Mouse (Mus musculus): ENCODE measurements around the gene Reep1. TPM values are rescaled to one million over a fixed set of nuclear protein-coding genes. Genes with fewer than 3 reads are reported as not detected.

The Reep1 gene
- polyA plus RNA-seq, 1 experiment from 2014 or later = 158 TPM

GRCm38 (mm10) chr6:71715006-71715405, 7.6 kb downstream of the Reep1 start:
- no peaks in the 10 kb centered on the region for H3K4me1 ChIP-seq
- no peak overlapping the region for H3K4me2 ChIP-seq (replicated peaks)
- no peak overlapping the region for H3K27ac ChIP-seq
- H3K9me3 ChIP-seq = no peaks in the 10 kb centered on the region
- no peak overlapping the region for H3K4me3 ChIP-seq
- no peaks in the 10 kb centered on the region for H3K27me3 ChIP-seq (replicated peaks)
- no peak for ATAC-seq (ENCODE audit: low FRiP score, low read depth)
- WGBS = 82% methylated on average over 5 of the region's 5 CpGs
- H3K9ac ChIP-seq = no peak overlapping the region
- H3K36me3 ChIP-seq = no peaks in the 10 kb centered on the region

GRCm38 (mm10) chr6:71716434-71716833, 9.1 kb downstream of the Reep1 start:
- Histone ChIP-seq H3K9me3 (no peaks in the 10 kb centered on the region), H3K4me1 (no peaks in the 10 kb centered on the region)
- 0 out of 2 replicates have a peak, but pooled peaks have one; percentile 41 for ATAC-seq (ENCODE audit: low FRiP score, low read depth)

DNA sequence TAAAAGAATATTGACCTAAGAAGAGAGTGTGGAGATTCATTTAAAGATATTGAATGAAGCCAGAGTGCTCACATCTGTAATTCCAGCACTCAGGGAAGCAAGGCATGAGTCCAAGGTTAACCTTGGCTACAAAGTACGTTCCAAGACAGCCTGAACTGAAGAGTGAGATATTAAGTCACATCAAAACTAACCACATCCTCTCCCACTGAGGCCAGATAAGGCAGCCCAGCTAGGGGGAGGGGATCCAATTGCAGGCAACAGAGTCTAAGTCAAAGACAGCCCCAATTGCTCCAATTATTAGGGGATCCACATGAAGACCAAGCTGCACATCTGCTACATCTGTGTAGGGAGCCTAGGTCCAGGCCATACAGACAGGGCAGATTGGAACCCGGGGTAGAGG, 11.0 kb downstream of the Reep1 start:
- no peaks in the 10 kb centered on the region for H3K9me3 ChIP-seq
- H3K27ac ChIP-seq = no peak overlapping the region
- no peak overlapping the region for H3K9ac ChIP-seq
- no peak overlapping the region for H3K4me2 ChIP-seq (replicated peaks)
- 88% methylated on average over 2 of the region's 2 CpGs for WGBS
- H3K4me1 ChIP-seq = peaks cover 17% of the 10 kb centered on the region
- H3K27me3 ChIP-seq (replicated peaks) = no peaks in the 10 kb centered on the region
- no peak for ATAC-seq (ENCODE audit: low FRiP score, low read depth)
- no peaks in the 10 kb centered on the region for H3K36me3 ChIP-seq
- H3K4me3 ChIP-seq = no peak overlapping the region

More at GRCm38 (mm10) chr6:71716434-71716833, 9.1 kb downstream of the Reep1 start:
- Histone ChIP-seq H3K27me3 (replicated peaks) (no peaks in the 10 kb centered on the region), H3K36me3 (no peaks in the 10 kb centered on the region), H3K4me2 (replicated peaks) (no peak overlapping the region), H3K27ac (no peak overlapping the region), H3K9ac (no peak overlapping the region), H3K4me3 (no peak overlapping the region)
- WGBS = 95% methylated on average over 5 of the region's 5 CpGs

DNA sequence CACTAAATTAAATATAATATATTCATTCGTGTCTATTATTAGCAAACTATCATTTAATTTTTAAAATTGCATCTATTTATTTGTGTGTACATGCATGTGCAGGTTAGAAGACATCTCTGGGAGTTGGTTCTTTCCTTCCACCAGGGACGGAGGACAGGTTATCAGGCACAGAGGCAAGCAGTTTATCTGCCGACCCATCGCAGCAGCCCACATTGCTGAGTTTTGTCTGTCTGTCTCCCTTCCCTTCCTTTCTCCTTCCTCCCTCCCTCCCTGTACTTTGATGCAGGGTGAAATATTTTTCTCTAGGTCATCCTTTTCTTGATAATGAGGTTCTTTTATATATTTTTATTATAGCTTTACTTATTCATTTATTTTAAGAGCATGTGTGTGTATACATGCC, 11.9 kb downstream of the Reep1 start:
- no peak overlapping the region for H3K9ac ChIP-seq
- H3K27me3 ChIP-seq (replicated peaks) = no peaks in the 10 kb centered on the region
- H3K9me3 ChIP-seq = no peaks in the 10 kb centered on the region
- 85% methylated on average over 4 of the region's 4 CpGs for WGBS
- H3K27ac ChIP-seq = no peak overlapping the region
- H3K4me2 ChIP-seq (replicated peaks) = no peak overlapping the region
- no peak overlapping the region for H3K4me3 ChIP-seq
- H3K36me3 ChIP-seq = no peaks in the 10 kb centered on the region
- ATAC-seq (ENCODE audit: low FRiP score, low read depth) = no peak
- H3K4me1 ChIP-seq = peaks cover 22% of the 10 kb centered on the region

DNA sequence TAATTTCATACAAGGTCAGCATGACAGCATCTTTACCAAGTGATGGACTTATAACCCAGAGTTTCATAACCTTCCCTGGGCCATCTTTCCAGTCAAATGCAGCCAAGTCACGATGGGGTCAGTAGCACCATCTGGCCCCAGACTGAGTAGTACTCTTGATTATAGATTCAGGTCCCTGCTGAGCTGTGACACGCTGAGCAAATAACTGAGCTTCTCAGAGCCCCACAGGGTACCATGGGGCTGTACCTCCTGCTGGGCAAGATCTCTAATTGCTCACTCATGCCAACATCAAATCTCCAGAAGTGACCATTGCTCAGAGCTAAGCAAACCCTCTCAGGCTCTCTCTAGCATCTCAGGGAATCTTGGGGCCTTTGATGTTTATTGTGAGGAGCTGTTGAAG, 15.6 kb downstream of the Reep1 start:
- ATAC-seq (ENCODE audit: low FRiP score, low read depth) = no peak
- WGBS = 13% methylated on average over 2 of the region's 2 CpGs
- H3K27ac ChIP-seq = no peak overlapping the region

DNA sequence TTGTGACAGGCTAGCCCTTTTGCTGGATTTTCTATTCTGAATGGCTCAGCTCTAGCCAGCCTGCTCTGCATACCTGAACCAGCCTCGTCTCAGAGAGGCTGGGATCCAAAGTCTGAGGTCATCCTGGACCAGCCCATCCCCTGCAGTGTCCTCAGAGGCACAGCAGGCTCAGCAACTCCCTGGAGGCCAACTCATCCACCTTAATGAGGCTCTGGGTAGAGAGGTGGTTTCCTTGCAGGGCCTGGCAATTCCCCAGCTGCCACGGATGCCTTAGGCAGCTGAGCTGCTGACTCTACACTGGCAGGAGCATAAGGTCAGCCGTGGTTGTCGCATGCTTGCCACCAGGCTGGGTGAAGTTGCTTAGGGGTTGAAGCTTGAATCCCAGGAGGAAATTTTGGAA, 16.2 kb downstream of the Reep1 start:
- no peak overlapping the region for H3K9ac ChIP-seq
- ATAC-seq (ENCODE audit: low FRiP score, low read depth) = no peak
- H3K4me1 ChIP-seq = peaks cover 22% of the 10 kb centered on the region
- H3K9me3 ChIP-seq = no peaks in the 10 kb centered on the region
- 49% methylated on average over 4 of the region's 4 CpGs for WGBS
- H3K27ac ChIP-seq = no peak overlapping the region
- no peaks in the 10 kb centered on the region for H3K27me3 ChIP-seq (replicated peaks)
- no peak overlapping the region for H3K4me3 ChIP-seq
- H3K36me3 ChIP-seq = no peaks in the 10 kb centered on the region
- no peak overlapping the region for H3K4me2 ChIP-seq (replicated peaks)

More for the DNA sequence above, 15.6 kb downstream of the Reep1 start:
- H3K9ac ChIP-seq = no peak overlapping the region
- H3K27me3 ChIP-seq (replicated peaks) = no peaks in the 10 kb centered on the region
- no peak overlapping the region for H3K4me2 ChIP-seq (replicated peaks)
- H3K4me3 ChIP-seq = no peak overlapping the region
- peaks cover 22% of the 10 kb centered on the region for H3K4me1 ChIP-seq
- no peaks in the 10 kb centered on the region for H3K9me3 ChIP-seq
- H3K36me3 ChIP-seq = no peaks in the 10 kb centered on the region

DNA sequence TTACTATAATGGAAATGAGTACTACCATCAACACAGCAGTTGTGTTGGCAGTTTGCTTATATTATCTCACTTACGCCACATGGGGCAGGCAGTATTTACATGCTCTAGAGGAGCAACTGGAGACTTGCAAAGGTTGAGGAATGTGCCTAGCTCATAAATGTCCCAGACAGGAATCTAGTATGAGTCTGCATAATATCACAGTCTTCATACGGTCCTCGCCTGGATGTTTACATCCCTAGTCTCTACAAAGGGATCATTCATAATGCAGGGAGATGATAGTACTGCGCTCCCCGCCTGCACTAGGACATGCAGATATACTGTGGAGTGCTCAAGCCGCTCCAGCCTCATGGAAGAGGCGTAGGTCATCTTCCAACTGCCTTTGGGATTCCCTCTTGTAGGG, 19.3 kb downstream of the Reep1 start:
- H3K4me2 ChIP-seq (replicated peaks) = no peak overlapping the region
- no peak for ATAC-seq (ENCODE audit: low FRiP score, low read depth)
- H3K27me3 ChIP-seq (replicated peaks) = no peaks in the 10 kb centered on the region
- H3K9me3 ChIP-seq = no peaks in the 10 kb centered on the region
- 92% methylated on average over 7 of the region's 7 CpGs for WGBS
- H3K27ac ChIP-seq = no peak overlapping the region
- no peak overlapping the region for H3K9ac ChIP-seq
- H3K36me3 ChIP-seq = no peaks in the 10 kb centered on the region
- H3K4me3 ChIP-seq = no peak overlapping the region
- peaks cover 20% of the 10 kb centered on the region for H3K4me1 ChIP-seq

- no peak overlapping the region for H3K27ac ChIP-seq
- H3K9me3 ChIP-seq = no peaks in the 10 kb centered on the region
- H3K9ac ChIP-seq = no peak overlapping the region
- no peak overlapping the region for H3K4me3 ChIP-seq
- 95% methylated on average over 3 of the region's 3 CpGs for WGBS
- H3K27me3 ChIP-seq (replicated peaks) = no peaks in the 10 kb centered on the region
- ATAC-seq (ENCODE audit: low FRiP score, low read depth) = no peak
- no peak overlapping the region for H3K4me2 ChIP-seq (replicated peaks)
- H3K4me1 ChIP-seq = peaks cover 4% of the 10 kb centered on the region
- H3K36me3 ChIP-seq = no peaks in the 10 kb centered on the region
These were observed 20.9 kb downstream of the Reep1 start for GRCm38 (mm10) chr6:71728306-71728705.

GRCm38 (mm10) chr6:71734910-71735599, 27.7 kb downstream of the Reep1 start:
- no peak overlapping the region for H3K9ac ChIP-seq
- no peak overlapping the region for H3K27ac ChIP-seq
- peaks cover 12% of the 10 kb centered on the region; the same call in 1 of the 2 replicates for H3K4me1 ChIP-seq
- 37% methylated on average over 4 of the region's 4 CpGs for WGBS
- no peak overlapping the region for H3K4me3 ChIP-seq
- no peaks in the 10 kb centered on the region for H3K36me3 ChIP-seq
- H3K4me2 ChIP-seq (replicated peaks) = no peak overlapping the region
- no peaks in the 10 kb centered on the region for H3K9me3 ChIP-seq
- ATAC-seq (ENCODE audit: low FRiP score, low read depth) = peak; percentile 17; the same call in 1 of the 2 replicates
- H3K27me3 ChIP-seq (replicated peaks) = no peaks in the 10 kb centered on the region

DNA sequence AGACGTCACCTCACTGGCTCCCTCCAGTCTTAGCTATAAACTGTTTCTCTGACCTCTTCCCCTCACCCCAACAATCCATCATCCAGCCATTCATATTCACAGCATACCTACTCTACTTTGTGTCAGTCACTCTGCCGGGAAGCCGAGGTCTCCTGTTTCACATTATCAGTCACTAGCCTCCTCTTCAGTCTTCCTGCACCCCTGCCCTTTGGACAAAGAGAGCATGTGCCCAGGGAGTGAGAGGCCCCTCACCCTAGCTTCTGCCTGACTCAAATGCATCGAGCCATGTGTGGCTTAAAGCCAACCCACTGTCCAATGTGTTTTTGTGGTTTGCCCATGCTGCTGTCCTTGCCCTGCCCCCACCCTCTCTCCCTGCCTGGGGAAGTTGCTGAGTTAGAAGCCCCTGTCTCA, 28.2 kb downstream of the Reep1 start:
- Histone ChIP-seq H3K9ac (no peak overlapping the region), H3K27me3 (replicated peaks) (no peaks in the 10 kb centered on the region), H3K9me3 (no peaks in the 10 kb centered on the region), H3K27ac (no peak overlapping the region), H3K4me1 (peaks cover 12% of the 10 kb centered on the region; the same call in 1 of the 2 replicates), H3K4me2 (replicated peaks) (no peak overlapping the region), H3K4me3 (no peak overlapping the region), H3K36me3 (no peaks in the 10 kb centered on the region)
- 10% methylated on average over 4 of the region's 4 CpGs for WGBS
- no peak for ATAC-seq (ENCODE audit: low FRiP score, low read depth)

- ATAC-seq (ENCODE audit: low FRiP score, low read depth) = no peak
- Histone ChIP-seq H3K4me2 (replicated peaks) (no peak overlapping the region), H3K4me3 (no peak overlapping the region), H3K9ac (no peak overlapping the region), H3K27ac (no peak overlapping the region), H3K9me3 (no peaks in the 10 kb centered on the region), H3K27me3 (replicated peaks) (no peaks in the 10 kb centered on the region), H3K4me1 (peaks cover 16% of the 10 kb centered on the region; the same call in 1 of the 2 replicates), H3K36me3 (no peaks in the 10 kb centered on the region)
- 94% methylated on average over 5 of the region's 5 CpGs for WGBS
These were observed 28.7 kb downstream of the Reep1 start for GRCm38 (mm10) chr6:71736101-71736500.

DNA sequence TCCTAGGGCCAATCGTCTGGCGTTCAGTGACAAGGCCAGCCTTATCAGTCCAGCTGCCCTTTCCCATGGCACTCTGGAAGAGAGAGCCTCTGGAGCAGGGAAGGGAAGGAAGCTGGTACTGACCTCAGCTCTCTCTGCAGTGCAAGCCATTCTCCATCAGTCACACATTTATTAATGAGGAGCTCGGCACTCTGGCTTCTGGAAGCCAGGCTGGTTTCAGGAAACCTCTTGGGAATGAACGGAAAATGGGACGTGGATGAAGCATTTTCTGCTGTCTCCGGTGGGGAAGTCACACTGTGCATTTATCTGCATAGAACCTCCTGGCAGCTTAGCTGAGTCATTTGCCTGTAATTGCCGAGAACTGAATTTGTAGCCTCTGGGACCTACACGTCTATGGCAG, 29.8 kb downstream of the Reep1 start:
- no peak overlapping the region for H3K4me3 ChIP-seq
- peaks cover 16% of the 10 kb centered on the region; the same call in 1 of the 2 replicates for H3K4me1 ChIP-seq
- no peak overlapping the region for H3K9ac ChIP-seq
- H3K27me3 ChIP-seq (replicated peaks) = no peaks in the 10 kb centered on the region
- H3K36me3 ChIP-seq = no peaks in the 10 kb centered on the region
- no peaks in the 10 kb centered on the region for H3K9me3 ChIP-seq
- no peak overlapping the region for H3K27ac ChIP-seq
- ATAC-seq (ENCODE audit: low FRiP score, low read depth) = no peak
- WGBS = 74% methylated on average over 8 of the region's 8 CpGs
- no peak overlapping the region for H3K4me2 ChIP-seq (replicated peaks)

DNA sequence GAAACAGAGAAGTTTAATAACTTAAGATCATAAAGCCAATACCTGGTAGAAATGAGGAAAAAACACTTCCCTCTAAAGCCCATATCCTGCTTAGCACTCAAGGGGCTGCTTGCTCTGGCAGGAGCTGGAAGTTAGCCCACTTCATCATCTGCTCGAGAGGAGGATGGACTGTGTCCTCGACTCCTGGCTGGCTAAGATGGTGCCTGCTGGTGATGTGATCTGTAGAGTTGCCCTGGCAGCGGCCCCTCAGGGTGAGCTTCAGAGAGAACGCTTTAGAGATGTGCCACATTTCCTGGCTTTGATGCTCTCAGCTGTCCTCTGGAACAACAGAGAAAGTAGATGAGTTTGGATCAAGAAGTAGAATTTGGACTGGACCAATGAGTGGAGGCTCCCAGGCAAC, 31.2 kb downstream of the Reep1 start:
- Histone ChIP-seq H3K36me3 (no peaks in the 10 kb centered on the region), H3K27me3 (replicated peaks) (no peaks in the 10 kb centered on the region), H3K4me3 (no peak overlapping the region), H3K9me3 (no peaks in the 10 kb centered on the region), H3K4me2 (replicated peaks) (no peak overlapping the region), H3K27ac (no peak overlapping the region), H3K4me1 (peaks cover 16% of the 10 kb centered on the region; the same call in 1 of the 2 replicates), H3K9ac (no peak overlapping the region)
- WGBS = 85% methylated on average over 4 of the region's 4 CpGs
- no peak for ATAC-seq (ENCODE audit: low FRiP score, low read depth)

All from neural tube, embryonic 12.5 days (tissue).